Mouse (Mus musculus) neural tube, embryonic 11.5 days (tissue): ENCODE results near the gene Tapbp. TPM values are rescaled to one million over a fixed set of nuclear protein-coding genes. Genes with fewer than 3 reads are reported as not detected.

Experiments used
- ATAC-seq: fragments of 200-750 bp; cut with Nextera tagmentation; 2 replicates; pipeline ENCODE4 v1.8.0; 2017; ENCODE audit warnings: moderate number of reproducible peaks, mild to moderate bottlenecking, moderate TSS enrichment, moderate library complexity; ENCODE audit not compliant: insufficient read depth, low FRiP score, low TSS enrichment
- DNase-seq: peaks from one replicate; pipeline ENCODE4 v3.0.0-alpha.2; 2015; ENCODE audit warnings: low spot score
- H3K27ac ChIP-seq: fragments of 300-500 bp; sonication (generic); 2 replicates; pipeline ENCODE4 v1.5.1; 2014; ENCODE audit warnings: low read depth, mild to moderate bottlenecking, low read length
- H3K27me3 ChIP-seq: fragments of 300-500 bp; sonication (generic); 2 replicates; pipeline ENCODE4 v1.6.1; 2014; ENCODE audit warnings: mild to moderate bottlenecking, low read length, mixed read lengths; ENCODE audit not compliant: control insufficient read depth, insufficient read depth
- H3K36me3 ChIP-seq: fragments of 300-500 bp; sonication (generic); 2 replicates; pipeline ENCODE4 v1.6.1; 2014; ENCODE audit warnings: mild to moderate bottlenecking, low read length, moderate library complexity, mixed read lengths; ENCODE audit not compliant: control insufficient read depth, insufficient read depth
- H3K4me1 ChIP-seq: fragments of 300-500 bp; sonication (generic); 2 replicates; pipeline ENCODE4 v1.6.1; 2014; ENCODE audit warnings: low read length, mixed read lengths; ENCODE audit not compliant: control insufficient read depth, insufficient read depth
- H3K4me2 ChIP-seq: fragments of 300-500 bp; sonication (generic); 2 replicates; pipeline ENCODE4 v1.6.1; 2014; ENCODE audit warnings: low read depth, mild to moderate bottlenecking, moderate library complexity
- H3K4me3 ChIP-seq: fragments of 300-500 bp; sonication (generic); 2 replicates; pipeline ENCODE4 v1.5.1; 2014; ENCODE audit warnings: low read depth, low read length
- H3K9ac ChIP-seq: fragments of 300-500 bp; sonication (generic); 2 replicates; pipeline ENCODE4 v1.6.1; 2014; ENCODE audit warnings: mild to moderate bottlenecking, low read length
- H3K9me3 ChIP-seq: fragments of 300-500 bp; sonication (generic); 2 replicates; pipeline ENCODE4 v1.6.1; 2016; ENCODE audit warnings: low read length; ENCODE audit not compliant: control insufficient read depth
- WGBS: fragments of 180-500 bp; shearing (Covaris S2); extraction: QIAGEN DNeasy Blood & Tissue Kit; methylation state at CpG from one replicate; pipeline ENCODE4 v1.1.7; 2014; 5-methylcytosine and 5-hydroxymethylcytosine counted together
- microRNA-seq: library from miRNA; unstranded; fragments of <30 nt; microRNA quantifications from one replicate; pipeline ENCODE4, GENCODE M21; 2016
- polyA plus RNA-seq: library from polyadenylated mRNA; unstranded; fragments of >200 nt; fragmentation: Nextera tagmentation; extraction: Ambion mirVana; gene quantifications from 2 replicates; pipeline ENCODE4 v1.2.1, GENCODE M21; 2014

Tapbp gene
- polyA plus RNA-seq, 1 experiment from 2014 or later = 12.9 TPM

DNA sequence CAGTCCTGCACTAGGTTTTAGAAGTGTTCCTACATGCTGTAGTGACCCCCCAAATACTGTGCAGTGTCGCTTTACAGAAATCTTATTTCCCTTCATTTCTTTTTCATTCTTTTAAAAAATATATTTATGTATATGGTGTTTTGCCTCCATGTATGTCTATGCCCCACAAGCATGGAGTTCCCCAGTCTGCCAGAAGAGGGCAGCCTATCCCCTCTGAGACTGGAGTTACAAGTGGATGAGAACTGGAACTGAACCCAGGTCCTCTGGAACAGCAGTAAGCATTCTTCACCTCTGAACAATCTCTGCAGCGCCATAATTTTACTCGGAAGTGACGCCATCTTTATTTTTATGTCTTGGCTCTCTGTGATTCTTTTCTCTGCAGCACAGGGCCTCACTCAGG lies 53.7 kb downstream of the Tapbp start:
- Histone ChIP-seq H3K27ac (no peak overlapping the region), H3K9me3 (no peaks in the 10 kb centered on the region), H3K36me3 (no peaks in the 10 kb centered on the region; the same call in 1 of the 2 replicates), H3K4me1 (no peaks in the 10 kb centered on the region), H3K27me3 (no peaks in the 10 kb centered on the region), H3K9ac (no peak overlapping the region), H3K4me2 (no peak overlapping the region), H3K4me3 (no peak overlapping the region)
- DNase-seq (no peak), ATAC-seq (no peak)
- 77% methylated on average over 4 of the region's 4 CpGs for WGBS

- H3K36me3 ChIP-seq = no peaks in the 10 kb centered on the region
- no peak overlapping the region for H3K4me3 ChIP-seq
- H3K9me3 ChIP-seq = no peaks in the 10 kb centered on the region
- H3K4me2 ChIP-seq = no peak overlapping the region
- H3K4me1 ChIP-seq = no peaks in the 10 kb centered on the region
- H3K27me3 ChIP-seq = peaks cover 9% of the 10 kb centered on the region
- 22% methylated on average over 1 of the region's 1 CpGs for WGBS
- H3K9ac ChIP-seq = no peak overlapping the region
- DNase-seq (peak; percentile 29), ATAC-seq (no peak)
- H3K27ac ChIP-seq = no peak overlapping the region
These were observed 57.0 kb downstream of the Tapbp start for GRCm38 (mm10) chr17:33972691-33973090.

GRCm38 (mm10) chr17:33973572-33973971 lies 57.9 kb downstream of the Tapbp start:
- 70% methylated on average over 3 of the region's 3 CpGs for WGBS
- no peak for ATAC-seq
- peaks cover 18% of the 10 kb centered on the region for H3K27me3 ChIP-seq

GRCm38 (mm10) chr17:33977861-33978557 lies 62.3 kb downstream of the Tapbp start:
- no peaks in the 10 kb centered on the region for H3K9me3 ChIP-seq
- H3K4me1 ChIP-seq = no peaks in the 10 kb centered on the region
- DNase-seq (no peak), ATAC-seq (no peak)
- peak overlapping the region; percentile 30 for H3K4me3 ChIP-seq
- WGBS = 2% methylated on average over 57 of the region's 57 CpGs
- peaks cover 30% of the 10 kb centered on the region for H3K27me3 ChIP-seq
- H3K27ac ChIP-seq = no peak overlapping the region
- H3K9ac ChIP-seq = peak overlapping the region; percentile 18
- H3K36me3 ChIP-seq = no peaks in the 10 kb centered on the region
- peak overlapping the region; percentile 54 for H3K4me2 ChIP-seq

More at GRCm38 (mm10) chr17:33973572-33973971, 57.9 kb downstream of the Tapbp start:
- Histone ChIP-seq H3K4me3 (no peak overlapping the region), H3K27ac (no peak overlapping the region), H3K4me2 (no peak overlapping the region), H3K9me3 (no peaks in the 10 kb centered on the region), H3K36me3 (no peaks in the 10 kb centered on the region), H3K9ac (no peak overlapping the region), H3K4me1 (no peaks in the 10 kb centered on the region)
- no peak for DNase-seq

GRCm38 (mm10) chr17:33978631-33979031 lies 62.9 kb downstream of the Tapbp start:
- H3K27me3 ChIP-seq = peaks cover 30% of the 10 kb centered on the region

More at GRCm38 (mm10) chr17:33978631-33979031, 62.9 kb downstream of the Tapbp start:
- H3K4me1 ChIP-seq = no peaks in the 10 kb centered on the region
- ATAC-seq (no peak; the same call in 1 of the 2 replicates), DNase-seq (peak; percentile 30)
- no peaks in the 10 kb centered on the region for H3K9me3 ChIP-seq
- H3K4me2 ChIP-seq = peak overlapping the region; percentile 54
- H3K36me3 ChIP-seq = no peaks in the 10 kb centered on the region
- WGBS = under 1% methylated on average over 16 of the region's 17 CpGs
- H3K27ac ChIP-seq = no peak overlapping the region
- peak overlapping the region; percentile 30 for H3K4me3 ChIP-seq
- H3K9ac ChIP-seq = peak overlapping the region; percentile 18; the same call in 1 of the 2 replicates

Small RNA genes lying within 50 kb of the gene (microRNA-seq; reads per million reads assigned to microRNA genes)
- not detected for gene Gm27740

Other genes with a start within 250 kb of the Tapbp start
- gene Hnrnpm, start 229.0 kb upstream of the Tapbp start, polyA plus RNA-seq = 554 and 558 TPM in 2 replicates
- 39.3 and 43.8 TPM in 2 replicates for gene March2, start 197.2 kb upstream of the Tapbp start, polyA plus RNA-seq
- gene Rab11b, start 155.4 kb upstream of the Tapbp start, polyA plus RNA-seq = 293 and 295 TPM in 2 replicates
- gene Angptl4, start 134.1 kb upstream of the Tapbp start, polyA plus RNA-seq = 14.9 and 18.6 TPM in 2 replicates
- gene Kank3, start 105.4 kb upstream of the Tapbp start, polyA plus RNA-seq = 23.5 TPM in 2 replicates
- gene Rps28, start 91.3 kb upstream of the Tapbp start, polyA plus RNA-seq = 813 and 863 TPM in 2 replicates
- 432 and 435 TPM in 2 replicates for gene Ndufa7, start 91.3 kb upstream of the Tapbp start, polyA plus RNA-seq
- gene Cd320, start 72.8 kb upstream of the Tapbp start, polyA plus RNA-seq = 72.6 and 79.1 TPM in 2 replicates
- not detected in 2 replicates for gene Gm7029, start 42.1 kb upstream of the Tapbp start, polyA plus RNA-seq
- gene Kifc1, start 25.2 kb upstream of the Tapbp start, polyA plus RNA-seq = 8.4 and 11.0 TPM in 2 replicates
- gene Platr17, start 10.8 kb upstream of the Tapbp start, polyA plus RNA-seq = not detected in 2 replicates
- gene Daxx, start 6.5 kb upstream of the Tapbp start, polyA plus RNA-seq = 61.2 and 61.4 TPM in 2 replicates
- 10.5 and 11.2 TPM in 2 replicates for gene Zbtb22, start within 50 bp of the Tapbp start, polyA plus RNA-seq
- gene Rgl2, start 13.6 kb downstream of the Tapbp start, polyA plus RNA-seq = 38.7 and 42.6 TPM in 2 replicates
- 190 and 195 TPM in 2 replicates for gene Pfdn6, start 24.4 kb downstream of the Tapbp start, polyA plus RNA-seq
- gene Wdr46, start 24.8 kb downstream of the Tapbp start, polyA plus RNA-seq = 29.5 and 33.4 TPM in 2 replicates
- gene B3galt4, start 35.6 kb downstream of the Tapbp start, polyA plus RNA-seq = 4.4 and 4.9 TPM in 2 replicates
- 40.7 and 43.8 TPM in 2 replicates for gene Vps52, start 39.9 kb downstream of the Tapbp start, polyA plus RNA-seq
- 1,341 and 1,360 TPM in 2 replicates for gene Rps18, start 40.1 kb downstream of the Tapbp start, polyA plus RNA-seq
- gene H2-K1, start 84.4 kb downstream of the Tapbp start, polyA plus RNA-seq = 20.2 and 23.1 TPM in 2 replicates
- 5.2 and 8.4 TPM in 2 replicates for gene Ring1, start 108.8 kb downstream of the Tapbp start, polyA plus RNA-seq
- 48.1 and 52.7 TPM in 2 replicates for gene H2-Ke6, start 112.2 kb downstream of the Tapbp start, polyA plus RNA-seq
- gene Slc39a7, start 115.8 kb downstream of the Tapbp start, polyA plus RNA-seq = 89.7 and 108 TPM in 2 replicates
- gene Rxrb, start 115.9 kb downstream of the Tapbp start, polyA plus RNA-seq = 25.1 and 27.1 TPM in 2 replicates
- gene Col11a2, start 123.5 kb downstream of the Tapbp start, polyA plus RNA-seq = 1.5 and 2.9 TPM in 2 replicates
- 0.93 TPM in 1 of 2 replicates, not detected in the other for gene H2-Oa, start 176.4 kb downstream of the Tapbp start, polyA plus RNA-seq
- 9.2 and 10.3 TPM in 2 replicates for gene H2-DMa, start 203.6 kb downstream of the Tapbp start, polyA plus RNA-seq
- 116 and 133 TPM in 2 replicates for gene Brd2, start 206.7 kb downstream of the Tapbp start, polyA plus RNA-seq
- not detected in 2 replicates for gene H2-DMb2, start 227.4 kb downstream of the Tapbp start, polyA plus RNA-seq
- not detected in 2 replicates for gene H2-DMb1, start 237.2 kb downstream of the Tapbp start, polyA plus RNA-seq